Mouse (Mus musculus) ES-E14 (cell line): ENCODE data around the gene Phf10. TPM values are rescaled to one million over a fixed set of nuclear protein-coding genes. Genes with fewer than 3 reads are reported as not detected.

Experiments used
- DNase-seq: peaks from one replicate; pipeline ENCODE4 v3.0.0-alpha.2; 2013; ENCODE audit warnings: low read depth, low spot score
- H3K27ac ChIP-seq: 2 replicates; pipeline ENCODE4 v1.5.1; 2012; ENCODE audit warnings: low read depth, mild to moderate bottlenecking, low read length, moderate library complexity, mixed read lengths; ENCODE audit not compliant: poor library complexity, insufficient read depth, severe bottlenecking
- H3K36me3 ChIP-seq: 2 replicates; pipeline ENCODE4 v1.6.1; 2012; ENCODE audit warnings: mild to moderate bottlenecking, low read length, moderate library complexity, mixed read lengths; ENCODE audit not compliant: control insufficient read depth, poor library complexity, insufficient read depth, severe bottlenecking
- H3K4me1 ChIP-seq, 2 experiments: fragments of 150-350 bp in 1 of 2; sonication (generic) in 1 of 2; 2 replicates each; pipeline ENCODE4 v1.6.1; 2012; ENCODE audit warnings: low read length in 2 of 2, mild to moderate bottlenecking in 1 of 2, mixed read lengths in 1 of 2; ENCODE audit not compliant: control insufficient read depth in 2 of 2, insufficient read depth in 2 of 2, poor library complexity in 1 of 2
- H3K4me3 ChIP-seq, 2 experiments: fragments of 150-350 bp in 1 of 2; sonication (generic) in 1 of 2; 2 replicates each; pipeline ENCODE4 v1.5.1; 2012; ENCODE audit warnings: low read length in 2 of 2, low read depth in 1 of 2, mild to moderate bottlenecking in 1 of 2, mixed read lengths in 1 of 2; ENCODE audit not compliant: insufficient read depth in 1 of 2, poor library complexity in 1 of 2, severe bottlenecking in 1 of 2
- H3K9ac ChIP-seq: 2 replicates; pipeline ENCODE4 v1.6.1; 2012; ENCODE audit warnings: low read depth, mild to moderate bottlenecking, low read length, mixed read lengths; ENCODE audit not compliant: poor library complexity, insufficient read depth, severe bottlenecking
- H3K9me3 ChIP-seq: fragments of 150-350 bp; sonication (generic); 2 replicates; pipeline ENCODE4 v1.6.1; 2012; ENCODE audit warnings: low read depth, mild to moderate bottlenecking, low read length; ENCODE audit not compliant: control insufficient read depth, insufficient read depth
- CHD2 ChIP-seq: IDR thresholded peaks from 2 replicates; pipeline ENCODE4 v1.6.1; 2014; ENCODE audit warnings: mild to moderate bottlenecking, low read depth, low read length, inconsistent platforms
- HCFC1 ChIP-seq: IDR thresholded peaks from 2 replicates; pipeline ENCODE4 v1.6.1; 2012; ENCODE audit warnings: low read length, inconsistent platforms, borderline replicate concordance; ENCODE audit not compliant: insufficient read depth
- MAFK ChIP-seq: IDR thresholded peaks from 2 replicates; pipeline ENCODE4 v1.6.1; 2014; ENCODE audit warnings: mild to moderate bottlenecking, low read depth, low read length, inconsistent platforms; ENCODE audit not compliant: insufficient read depth
- ZC3H11A ChIP-seq: IDR thresholded peaks from 2 replicates; pipeline ENCODE4 v1.6.1; 2012; ENCODE audit warnings: low read depth, mild to moderate bottlenecking, inconsistent platforms, low read length, borderline replicate concordance
- ZNF384 ChIP-seq: IDR thresholded peaks from 2 replicates; pipeline ENCODE4 v1.6.1; 2012; ENCODE audit warnings: low read depth, low read length, inconsistent platforms
- in situ Hi-C, 2 experiments: fragments of 600-800 bp; cut with MboI; formaldehyde crosslinking; loops; one replicate each; pipeline ENCODE4 v1.15.1; 2025; ENCODE audit warnings: low sequenced_read_pairs in 2 of 2, inconsistent platforms in 1 of 2; ENCODE audit not compliant: unreplicated experiment in 2 of 2
- total RNA-seq: library from RNA; depleted of rRNA; stranded (reverse); fragments of 300-350 nt; gene quantifications from 2 replicates; pipeline ENCODE4 v1.2.3, GENCODE M21; 2012

The Phf10 gene
- total RNA-seq, 1 experiment, result 65.6 TPM

DNA sequence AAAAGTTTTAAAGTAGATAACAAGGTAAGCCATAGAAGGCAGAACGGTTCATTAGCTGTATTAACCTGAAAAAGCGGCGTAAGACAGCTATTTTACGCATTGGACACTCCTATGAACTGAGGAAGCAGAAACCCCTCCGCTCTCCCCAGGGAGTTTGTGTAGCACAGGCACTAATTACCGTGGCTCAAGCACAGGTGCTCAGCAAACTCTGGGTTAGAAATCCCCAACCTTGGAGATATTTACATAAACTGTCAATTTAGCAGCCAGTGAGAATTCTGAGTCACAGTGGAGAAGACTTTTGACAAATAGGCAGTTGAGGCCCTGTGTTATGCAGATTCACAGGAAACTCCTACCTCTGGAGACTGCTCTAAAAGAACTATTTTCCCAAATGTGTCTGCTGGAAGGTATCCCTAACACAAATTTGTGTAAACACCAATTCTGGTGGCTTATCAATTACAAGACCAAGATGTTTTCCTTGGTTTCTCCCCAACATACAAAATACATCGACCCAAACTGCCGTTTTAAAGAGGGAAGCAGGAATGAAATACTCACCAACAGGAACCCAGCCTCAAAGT lies 33.3 kb downstream of the Phf10 start:
- no peak for DNase-seq
- H3K9me3 ChIP-seq, result no peaks in the 10 kb centered on the region
- H3K27ac ChIP-seq, result no peak overlapping the region
- no peak overlapping the region for H3K9ac ChIP-seq
- peaks cover 0 to 10% of the 10 kb centered on the region in 2 experiments; a peak in 2 of 4 replicates for H3K4me1 ChIP-seq
- no peak for TF ChIP-seq CHD2
- TF ChIP-seq MAFK, result no peak
- no peak for TF ChIP-seq HCFC1
- TF ChIP-seq ZC3H11A, result no peak
- no peak for TF ChIP-seq ZNF384
- in situ Hi-C loops, result no loop called here
- H3K36me3 ChIP-seq, result no peaks in the 10 kb centered on the region
- H3K4me3 ChIP-seq, result no peak overlapping the region

DNA sequence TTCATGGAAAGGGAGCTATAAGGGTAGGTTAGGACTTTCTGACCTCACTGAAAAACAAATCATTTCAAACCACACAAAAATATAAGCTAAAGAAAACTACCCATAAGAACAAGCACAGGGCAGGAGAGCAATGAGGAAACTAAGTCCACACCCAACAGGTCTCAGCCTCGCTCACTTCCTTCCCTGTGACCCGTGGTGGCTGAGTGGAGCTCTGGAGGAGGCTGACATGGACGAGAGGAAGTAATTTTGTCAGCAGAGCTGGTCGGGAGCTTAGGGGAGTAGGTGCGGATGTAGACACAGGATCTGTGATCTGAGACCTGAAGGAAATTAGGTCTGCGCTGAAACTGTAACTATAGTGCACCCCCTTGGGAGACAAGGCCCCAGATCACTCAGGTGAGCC lies 39.5 kb downstream of the Phf10 start:
- Histone ChIP-seq H3K27ac (no peak overlapping the region), H3K4me3 (no peak overlapping the region), H3K9me3 (no peaks in the 10 kb centered on the region), H3K9ac (no peak overlapping the region), H3K36me3 (no peaks in the 10 kb centered on the region), H3K4me1 (peaks cover 0 to 2% of the 10 kb centered on the region in 2 experiments; a peak in 1 of 4 replicates)
- in situ Hi-C loops, result no loop called here
- no peak for TF ChIP-seq HCFC1
- TF ChIP-seq MAFK, result no peak
- TF ChIP-seq CHD2, result no peak
- no peak for TF ChIP-seq ZNF384
- no peak for TF ChIP-seq ZC3H11A
- DNase-seq, result no peak

DNA sequence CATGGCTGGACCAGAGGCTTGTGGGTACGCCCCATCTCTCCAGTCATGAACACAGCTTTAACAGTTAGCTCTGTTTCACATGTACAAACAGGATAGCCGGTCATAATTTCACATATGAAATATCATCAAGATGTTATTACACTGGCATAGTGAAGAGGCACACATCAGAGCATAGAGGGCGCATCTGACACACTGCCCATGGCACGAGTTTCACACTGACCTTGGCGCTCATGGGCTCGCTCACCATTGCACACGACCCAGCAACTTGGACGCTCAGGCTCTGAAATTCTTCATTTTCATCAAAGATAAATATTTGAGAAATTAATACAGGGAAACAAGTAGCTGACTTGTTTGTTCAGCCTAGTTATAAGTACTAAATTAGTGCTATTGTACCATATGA lies 43.2 kb downstream of the Phf10 start:
- TF ChIP-seq HCFC1, result no peak
- Histone ChIP-seq H3K9me3 (no peaks in the 10 kb centered on the region), H3K4me3 (no peak overlapping the region), H3K9ac (no peak overlapping the region), H3K36me3 (no peaks in the 10 kb centered on the region), H3K27ac (no peak overlapping the region), H3K4me1 (no peaks in the 10 kb centered on the region)
- in situ Hi-C loops, result no loop called here
- no peak for DNase-seq

DNA sequence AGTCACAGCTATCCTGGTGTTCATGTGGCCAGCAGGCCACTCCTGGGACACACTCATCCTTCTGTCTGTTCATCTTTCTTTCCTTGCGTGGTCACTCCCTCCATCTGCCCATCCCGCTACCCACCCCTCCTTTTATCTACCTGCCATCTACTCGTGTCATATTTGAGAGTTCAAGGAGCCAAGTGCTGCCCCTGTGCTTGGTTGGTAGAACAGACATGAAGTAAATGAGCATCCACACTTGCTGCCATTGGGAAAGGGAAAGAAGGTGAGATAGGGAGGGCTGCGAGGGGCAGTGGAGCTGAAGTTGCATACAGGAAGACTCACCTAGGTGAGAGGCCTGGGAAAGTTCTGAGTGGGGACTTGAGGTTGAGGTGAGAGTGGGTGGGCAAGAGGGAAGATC lies 46.7 kb downstream of the Phf10 start:
- no peak overlapping the region for H3K4me3 ChIP-seq
- no peak overlapping the region for H3K27ac ChIP-seq
- TF ChIP-seq MAFK (no peak), ZC3H11A (no peak), HCFC1 (no peak), CHD2 (no peak), ZNF384 (no peak)
- no peaks in the 10 kb centered on the region for H3K4me1 ChIP-seq
- DNase-seq, result no peak
- no peaks in the 10 kb centered on the region for H3K36me3 ChIP-seq
- no peak overlapping the region for H3K9ac ChIP-seq
- in situ Hi-C loops, result no loop called here
- H3K9me3 ChIP-seq, result no peaks in the 10 kb centered on the region

DNA sequence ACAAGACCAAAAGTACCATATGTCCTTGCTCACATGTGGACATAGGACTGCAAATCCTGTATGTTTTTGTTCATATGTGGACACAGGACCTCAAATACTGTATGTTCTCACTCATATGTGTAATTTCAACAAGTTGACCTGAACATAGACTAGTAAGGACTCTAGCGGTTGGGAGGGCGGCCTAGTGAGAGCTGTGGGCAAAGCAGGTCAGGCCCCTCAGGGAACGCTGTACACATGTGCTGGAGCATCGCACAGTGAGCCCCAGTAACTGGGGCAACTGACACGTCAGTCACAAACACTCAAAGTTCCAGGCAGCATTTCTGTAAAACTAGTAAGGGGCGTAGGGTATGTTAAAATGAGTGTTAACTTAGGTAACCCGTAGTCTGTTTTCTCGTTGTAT lies 48.1 kb downstream of the Phf10 start:
- in situ Hi-C loops, result no loop called here
- Histone ChIP-seq H3K27ac (no peak overlapping the region), H3K9me3 (no peaks in the 10 kb centered on the region), H3K4me3 (no peak overlapping the region), H3K36me3 (no peaks in the 10 kb centered on the region), H3K9ac (no peak overlapping the region), H3K4me1 (no peaks in the 10 kb centered on the region)
- TF ChIP-seq ZNF384 (no peak), CHD2 (no peak)
- DNase-seq, result no peak
